ENCODE assay signal across 8 mouse cellular contexts in the genomic region with DNA sequence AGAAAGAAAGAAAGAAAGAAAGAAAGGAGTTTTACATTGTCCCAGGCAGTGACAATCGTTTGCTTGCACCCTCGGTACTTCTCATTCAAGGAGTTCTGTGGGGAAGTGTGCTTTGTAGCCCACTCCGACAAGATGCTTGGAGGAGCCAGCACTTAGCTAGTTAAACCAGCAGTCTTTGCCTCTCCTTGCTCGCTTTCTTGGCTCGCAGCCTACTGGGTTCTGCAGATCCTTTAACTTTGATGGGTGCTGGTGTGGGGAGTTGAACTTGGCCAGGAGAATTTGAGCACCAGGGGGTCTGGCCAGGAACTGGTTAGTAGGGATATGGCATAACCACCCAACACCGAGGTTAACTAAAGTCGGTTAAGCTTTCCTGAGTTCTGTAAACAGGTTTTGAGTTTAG.
DNase-seq lines count a peak whose midpoint lies in the region; ATAC-seq and TF ChIP-seq lines count a peak whose summit lies in the region.

No protein-coding gene starts in this region.

- no peak for DNase-seq in heart, postnatal 14 days
- peak; percentile 23 for DNase-seq in MEL (ENCODE audit: low read depth, low spot score)
- DNase-seq in liver, embryonic 14.5 days (ENCODE audit: low read depth in 3 of 3, low spot score in 3 of 3): no peak
- no peak for DNase-seq in thymus, postnatal 14 days
- DNase-seq in ovary, postnatal 36 days (ENCODE audit: low spot score): no peak

- H3K27ac ChIP-seq in heart, embryonic 13.5 days (replicated peaks): peak overlapping the region; percentile 95
- no peak overlapping the region for H3K27ac ChIP-seq in MEL (ENCODE audit: control insufficient read depth, low read depth, low read length)
- peak overlapping the region; percentile 99 for H3K27ac ChIP-seq in forebrain, embryonic 13.5 days
- H3K27ac ChIP-seq in liver, embryonic 14.5 days: no peak overlapping the region

- 25% methylated on average over 7 of the region's 7 CpGs for WGBS in heart, embryonic 13.5 days
- 15% methylated on average over 7 of the region's 7 CpGs for WGBS in forebrain, embryonic 13.5 days
- WGBS in liver, embryonic 14.5 days (ENCODE audit: insufficient replicate concordance): 33% methylated on average over 7 of the region's 7 CpGs

- TF ChIP-seq RAD21 in MEL (IDR thresholded peaks at IDR 0.05; ENCODE audit: low read depth, low read length): no peak

- H3K27me3 ChIP-seq in heart, embryonic 13.5 days (replicated peaks): no peaks in the 10 kb centered on the region
- no peaks in the 10 kb centered on the region for H3K27me3 ChIP-seq in MEL (ENCODE audit: control insufficient read depth in 1 of 2, insufficient read depth in 2 of 2, low read length in 2 of 2)
- H3K27me3 ChIP-seq in forebrain, embryonic 13.5 days: no peaks in the 10 kb centered on the region
- H3K27me3 ChIP-seq in liver, embryonic 14.5 days (ENCODE audit: control insufficient read depth, insufficient read depth, low read length): peaks cover 32% of the 10 kb centered on the region

- peaks cover 7% of the 10 kb centered on the region; the same call in 1 of the 2 replicates for H3K36me3 ChIP-seq in heart, embryonic 13.5 days
- peaks cover 0 to 35% of the 10 kb centered on the region in 2 experiments; a peak in 2 of 4 replicates for H3K36me3 ChIP-seq in MEL (ENCODE audit: control insufficient read depth in 1 of 2, insufficient read depth in 2 of 2, low read length in 2 of 2)
- 0 out of 2 replicates have a peak, but pooled peaks cover 2% of the 10 kb centered on the region for H3K36me3 ChIP-seq in forebrain, embryonic 13.5 days (ENCODE audit: poor library complexity, severe bottlenecking)
- H3K36me3 ChIP-seq in liver, embryonic 14.5 days (replicated peaks; ENCODE audit: control insufficient read depth, insufficient read depth, low read depth): no peaks in the 10 kb centered on the region

- H3K4me3 ChIP-seq in heart, embryonic 13.5 days: peak overlapping the region; percentile 77
- H3K4me3 ChIP-seq in MEL (ENCODE audit: control insufficient read depth in 1 of 2, insufficient read depth in 1 of 2, low read depth in 2 of 2, low read length in 2 of 2): no peak overlapping the region
- peak overlapping the region; percentile 74 for H3K4me3 ChIP-seq in forebrain, embryonic 13.5 days
- no peak overlapping the region for H3K4me3 ChIP-seq in liver, embryonic 14.5 days (ENCODE audit: insufficient read depth in 1 of 2, low read depth in 2 of 2, low read length in 2 of 2)

- H3K79me2 ChIP-seq in MEL (ENCODE audit: control insufficient read depth, insufficient read depth, low read length, poor library complexity): peaks cover 7% of the 10 kb centered on the region; the same call in 1 of the 2 replicates

- no peak for ATAC-seq in heart, embryonic 13.5 days (ENCODE audit: extremely low read depth, insufficient number of reproducible peaks, low FRiP score, low TSS enrichment)
- ATAC-seq in forebrain, embryonic 13.5 days: no peak
- ATAC-seq in liver, embryonic 14.5 days (ENCODE audit: insufficient read depth): no peak
- no peak for ATAC-seq in monocyte, adult 5-6 weeks (replicated peaks; ENCODE audit: insufficient number of reproducible peaks, low FRiP score, low TSS enrichment, poor library complexity, severe bottlenecking)

- peak overlapping the region; percentile 81 for H3K4me2 ChIP-seq in heart, embryonic 13.5 days
- peak overlapping the region; percentile 93 for H3K4me2 ChIP-seq in forebrain, embryonic 13.5 days
- H3K4me2 ChIP-seq in liver, embryonic 14.5 days (ENCODE audit: low read depth): peak overlapping the region; percentile 3; the same call in 1 of the 2 replicates

- intact Hi-C loops in heart, postnatal 14 days (cut with DNase I): loop anchor here (2.0 to 5.0 kb wide), 2 partner anchors 84 to 189 kb away; no protein-coding TSS in a partner anchor

- no peak for TF ChIP-seq POLR2A in MEL (IDR thresholded peaks at IDR 0.05; ENCODE audit: control insufficient read depth in 1 of 2, insufficient read depth in 1 of 2, low read depth in 1 of 2, low read length in 2 of 2, poor library complexity in 1 of 2)

- TF ChIP-seq EP300 in MEL (IDR thresholded peaks at IDR 0.05; ENCODE audit: low read depth in 1 of 2, low read length in 2 of 2): no peak
- TF ChIP-seq EP300 in liver, embryonic 14.5 days (IDR thresholded peaks at IDR 0.05; ENCODE audit: low read depth): no peak

- peak overlapping the region; percentile 95 for H3K9ac ChIP-seq in heart, embryonic 13.5 days
- H3K9ac ChIP-seq in MEL (ENCODE audit: control insufficient read depth, low read depth, low read length, poor library complexity, severe bottlenecking): no peak overlapping the region
- H3K9ac ChIP-seq in forebrain, embryonic 13.5 days: peak overlapping the region; percentile 93
- no peak overlapping the region for H3K9ac ChIP-seq in liver, embryonic 14.5 days (replicated peaks)

- H3K9me3 ChIP-seq in heart, embryonic 13.5 days: no peaks in the 10 kb centered on the region
- H3K9me3 ChIP-seq in MEL (replicated peaks; ENCODE audit: insufficient read depth, low read length): no peaks in the 10 kb centered on the region
- H3K9me3 ChIP-seq in forebrain, embryonic 13.5 days (replicated peaks): no peaks in the 10 kb centered on the region
- H3K9me3 ChIP-seq in liver, embryonic 14.5 days (ENCODE audit: control insufficient read depth, low read length): no peaks in the 10 kb centered on the region

- no peak for TF ChIP-seq CTCF in MEL (IDR thresholded peaks at IDR 0.05 in 2 of 3, conservative IDR thresholded peaks at IDR 0.05 in 1 of 3; ENCODE audit: control insufficient read depth in 1 of 3, insufficient read depth in 1 of 3, low read depth in 2 of 3, low read length in 3 of 3, poor library complexity in 1 of 3, severe bottlenecking in 1 of 3)
- TF ChIP-seq CTCF in liver, embryonic 14.5 days (IDR thresholded peaks at IDR 0.05; ENCODE audit: low read depth): no peak

- H3K4me1 ChIP-seq in heart, embryonic 13.5 days: peaks cover 57% of the 10 kb centered on the region
- peaks cover 10 to 40% of the 10 kb centered on the region in 2 experiments for H3K4me1 ChIP-seq in MEL (ENCODE audit: control insufficient read depth in 1 of 2, insufficient read depth in 2 of 2, low read length in 2 of 2)
- H3K4me1 ChIP-seq in forebrain, embryonic 13.5 days: peaks cover 55% of the 10 kb centered on the region
- peaks cover 0 to 5% of the 10 kb centered on the region in 2 experiments; a peak in 1 of 4 replicates for H3K4me1 ChIP-seq in liver, embryonic 14.5 days (replicated peaks; ENCODE audit: control insufficient read depth in 2 of 2, insufficient read depth in 2 of 2, low read length in 1 of 2)

TF ChIP-seq in MEL, 35 proteins besides CTCF, POLR2A, EP300 and RAD21:
- no peak for TF ChIP-seq MYC (IDR thresholded peaks at IDR 0.05; ENCODE audit: low read depth, low read length)
- TF ChIP-seq TCF12 (IDR thresholded peaks at IDR 0.05; ENCODE audit: low read depth, low read length): no peak
- TF ChIP-seq JUND (IDR thresholded peaks at IDR 0.05; ENCODE audit: low read depth, low read length): no peak
- TF ChIP-seq USF2 (IDR thresholded peaks at IDR 0.05; ENCODE audit: borderline replicate concordance in 1 of 2, insufficient read depth in 1 of 2, low read depth in 1 of 2, low read length in 2 of 2): no peak
- no peak for TF ChIP-seq TBP (IDR thresholded peaks at IDR 0.05; ENCODE audit: low read depth, low read length)
- no peak for TF ChIP-seq USF1 (IDR thresholded peaks at IDR 0.05; ENCODE audit: low read depth, low read length)
- TF ChIP-seq CHD1 (IDR thresholded peaks at IDR 0.05; ENCODE audit: low read depth, low read length): no peak
- TF ChIP-seq KAT2A (conservative IDR thresholded peaks at IDR 0.05; ENCODE audit: low read depth, low read length): no peak
- TF ChIP-seq ZC3H11A (IDR thresholded peaks at IDR 0.05; ENCODE audit: low read depth, low read length): no peak
- TF ChIP-seq GABPA (IDR thresholded peaks at IDR 0.05; ENCODE audit: low read depth, low read length): no peak
- no peak for TF ChIP-seq ZMIZ1 (IDR thresholded peaks at IDR 0.05; ENCODE audit: low read depth, low read length)
- no peak for TF ChIP-seq BHLHE40 (IDR thresholded peaks at IDR 0.05; ENCODE audit: borderline replicate concordance, low read depth, low read length)
- TF ChIP-seq MYB (IDR thresholded peaks at IDR 0.05; ENCODE audit: low read depth, low read length): no peak
- TF ChIP-seq POLR2AphosphoS5 (IDR thresholded peaks at IDR 0.05; ENCODE audit: borderline replicate concordance, low read depth, low read length): no peak

Comparison
In these comparisons a context has a peak if more than half of its experiments do, and no peak if none do; other contexts are left out.
1. H3K27ac ChIP-seq: peak in heart, embryonic 13.5 days (single experiment) and forebrain, embryonic 13.5 days (single experiment); none in MEL (single experiment) and liver, embryonic 14.5 days (single experiment).
2. H3K4me2 ChIP-seq: peak in every context shown above with its lines; median percentile 93 in forebrain, embryonic 13.5 days; 81 in heart, embryonic 13.5 days; 3 in liver, embryonic 14.5 days.
3. H3K4me3 ChIP-seq: peak in heart, embryonic 13.5 days (single experiment) and forebrain, embryonic 13.5 days (single experiment); none in MEL (0 of 2) and liver, embryonic 14.5 days (0 of 2).
4. H3K9ac ChIP-seq: peak in heart, embryonic 13.5 days (single experiment) and forebrain, embryonic 13.5 days (single experiment); none in MEL (single experiment) and liver, embryonic 14.5 days (single experiment).